Mouse (Mus musculus) E14TG2a.4 (cell line): ENCODE results near the gene 4933428G20Rik.

Experiments used
- CTCF ChIP-seq: conservative IDR thresholded peaks from 2 replicates; pipeline ENCODE4 v1.5.1; 2014; ENCODE audit warnings: low read length
- NANOG ChIP-seq: IDR thresholded peaks from 2 replicates; pipeline ENCODE4 v1.6.1; 2014; ENCODE audit warnings: borderline replicate concordance, low read length, mixed read lengths

DNA sequence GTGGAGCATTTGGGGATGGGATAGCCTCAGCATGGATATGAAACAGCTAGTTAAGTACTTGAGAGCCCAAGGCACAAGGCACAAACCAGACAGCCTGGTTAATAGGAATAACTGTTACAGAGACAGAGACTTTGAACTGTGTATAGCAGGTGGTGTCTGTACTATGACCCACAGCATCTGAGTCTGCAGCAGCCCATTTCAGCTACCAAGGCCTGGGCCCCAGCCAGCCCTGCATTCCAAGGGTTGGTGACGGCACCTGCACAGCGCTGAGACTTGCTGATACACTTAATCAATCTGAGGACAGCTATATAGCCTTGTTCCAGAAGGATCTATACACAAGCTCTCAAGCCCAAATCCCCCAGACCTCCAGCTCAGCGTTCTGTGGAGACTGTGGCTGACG lies 2.6 kb downstream of the 4933428G20Rik start:
- TF ChIP-seq CTCF (no peak), NANOG (no peak)
